Mouse (Mus musculus) mature B cell (primary cell): ENCODE results near the gene Prtn3.

Experiments used
- in situ Hi-C: fragments of 300-500 bp; cut with MboI; formaldehyde crosslinking; loops from 2 replicates; pipeline ENCODE4 v1.14.3; 2019

The Prtn3 gene

DNA sequence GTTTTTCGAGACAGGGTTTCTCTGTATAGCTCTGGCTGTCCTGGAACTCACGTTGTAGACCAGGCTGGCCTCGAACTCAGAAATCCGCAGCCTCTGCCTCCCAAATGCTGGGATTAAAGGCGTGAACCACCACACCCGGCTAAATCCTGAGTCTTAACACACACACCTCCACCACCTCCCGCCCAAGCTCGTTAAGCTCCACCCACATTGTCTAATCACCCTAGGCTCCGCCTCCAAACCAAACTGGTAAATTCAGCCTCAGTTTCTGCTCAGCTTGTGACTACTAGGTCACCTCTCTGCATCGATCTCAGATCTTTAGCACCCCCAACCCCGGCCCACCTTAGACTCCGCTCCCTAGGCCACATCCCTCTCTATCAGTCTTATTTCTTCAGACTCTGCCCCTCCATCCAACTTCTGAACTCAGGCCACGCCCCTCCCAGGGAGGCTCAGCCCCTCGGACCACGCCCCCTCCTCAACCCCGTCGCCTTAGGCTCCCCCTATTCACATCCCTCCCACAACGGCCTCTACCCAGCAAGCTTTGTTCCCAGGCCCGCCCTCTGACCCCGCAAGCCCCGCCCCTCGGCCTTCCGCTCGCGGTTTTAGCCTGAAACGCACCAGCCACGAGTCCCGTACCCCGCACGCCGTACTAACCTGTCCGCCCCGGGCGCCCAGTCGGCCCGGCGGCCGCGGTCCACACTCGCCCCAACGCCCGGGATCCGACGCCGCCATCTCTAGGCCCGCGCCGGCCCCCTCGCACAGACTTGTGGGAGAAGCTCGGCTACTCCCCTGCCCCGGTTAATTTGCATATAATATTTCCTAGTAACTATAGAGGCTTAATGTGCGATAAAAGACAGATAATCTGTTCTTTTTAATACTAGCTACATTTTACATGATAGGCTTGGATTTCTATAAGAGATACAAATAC is 34.2 kb downstream of the Prtn3 start, which contains the start of gene Med16:
Gene Med16, minus strand, starts transcription at position 757 of the 925 bp plus-strand sequence.
- in situ Hi-C loops, result no loop called here

DNA sequence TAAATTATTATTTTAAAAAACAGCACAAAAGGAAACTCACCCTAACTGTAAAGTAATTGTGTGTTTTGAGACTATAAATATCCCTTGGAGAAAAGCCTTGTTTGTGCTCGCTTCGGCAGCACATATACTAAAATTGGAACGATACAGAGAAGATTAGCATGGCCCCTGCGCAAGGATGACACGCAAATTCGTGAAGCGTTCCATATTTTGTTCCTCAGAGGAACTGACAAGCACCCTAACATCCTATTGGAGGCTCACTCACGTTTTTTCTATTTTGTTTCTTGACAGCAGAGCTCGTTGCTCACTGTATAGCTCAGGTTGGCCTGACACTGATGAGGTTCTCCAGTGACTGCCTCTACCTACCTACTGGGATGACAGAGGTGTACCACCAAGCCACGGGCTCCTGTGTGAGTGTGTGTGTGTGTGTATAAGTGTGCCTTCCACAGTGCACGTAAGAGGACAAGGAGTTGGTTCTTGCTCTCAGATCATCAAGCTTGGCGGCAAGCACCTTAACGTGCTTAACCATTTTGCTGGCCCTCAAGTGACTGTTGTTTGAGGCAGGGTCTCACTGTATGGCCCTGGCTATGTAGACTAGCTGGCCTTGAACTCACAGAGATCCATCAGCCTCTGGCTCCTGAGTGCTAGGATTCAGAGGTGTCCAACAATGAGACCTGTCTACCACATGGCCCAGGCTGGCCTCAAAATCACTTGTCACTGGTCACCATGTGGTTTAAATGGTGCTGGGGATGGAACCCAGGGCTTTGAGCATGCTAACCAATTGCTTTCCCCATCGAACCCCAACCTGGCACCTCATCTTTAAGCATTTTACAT is 35.0 kb downstream of the Prtn3 start:
- in situ Hi-C loops, result no loop called here

DNA sequence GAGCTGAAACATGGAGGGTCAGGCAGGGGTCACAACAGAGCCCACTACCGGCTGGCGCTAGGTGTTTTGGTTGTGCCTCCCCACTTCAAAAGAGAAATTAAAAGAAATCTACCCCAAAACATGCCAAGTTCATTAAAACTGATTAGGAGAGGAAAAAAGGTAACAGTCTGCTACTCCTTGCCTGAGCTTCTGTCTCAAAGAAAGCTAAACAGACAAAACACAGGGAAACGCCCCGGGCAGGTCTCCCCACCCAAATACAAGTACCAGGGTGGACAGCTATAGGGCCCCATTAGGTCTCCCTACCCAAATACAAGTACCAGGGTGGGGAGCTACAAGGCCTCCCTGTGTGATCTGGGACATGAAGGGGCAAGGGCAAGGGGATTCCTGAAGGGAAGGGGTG is 36.3 kb downstream of the Prtn3 start, which contains the start of gene Gm26602:
Gene Gm26602, plus strand, starts transcription at position 301 of the 400 bp plus-strand sequence.
- in situ Hi-C loops, result no loop called here

DNA sequence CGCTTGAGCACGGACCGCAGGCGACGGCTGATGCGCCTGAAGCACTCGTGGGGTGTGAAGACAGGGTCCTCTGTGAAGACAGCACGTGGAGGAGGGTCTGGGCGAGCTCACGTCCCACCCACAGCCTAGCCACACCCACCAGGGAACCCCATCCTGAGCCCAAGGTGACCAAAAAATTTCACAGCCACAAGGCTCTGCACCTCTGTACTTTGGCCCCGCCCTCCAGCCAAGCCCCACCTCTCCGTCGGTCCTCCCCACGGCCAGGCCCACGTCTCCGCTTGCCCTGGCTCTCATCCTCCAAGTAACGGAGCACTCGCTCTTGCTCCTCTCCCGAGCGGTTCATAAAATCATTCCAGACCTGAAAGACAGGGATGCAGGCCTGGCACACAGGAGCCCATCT is 38.1 kb downstream of the Prtn3 start:
- in situ Hi-C loops, result no loop called here

DNA sequence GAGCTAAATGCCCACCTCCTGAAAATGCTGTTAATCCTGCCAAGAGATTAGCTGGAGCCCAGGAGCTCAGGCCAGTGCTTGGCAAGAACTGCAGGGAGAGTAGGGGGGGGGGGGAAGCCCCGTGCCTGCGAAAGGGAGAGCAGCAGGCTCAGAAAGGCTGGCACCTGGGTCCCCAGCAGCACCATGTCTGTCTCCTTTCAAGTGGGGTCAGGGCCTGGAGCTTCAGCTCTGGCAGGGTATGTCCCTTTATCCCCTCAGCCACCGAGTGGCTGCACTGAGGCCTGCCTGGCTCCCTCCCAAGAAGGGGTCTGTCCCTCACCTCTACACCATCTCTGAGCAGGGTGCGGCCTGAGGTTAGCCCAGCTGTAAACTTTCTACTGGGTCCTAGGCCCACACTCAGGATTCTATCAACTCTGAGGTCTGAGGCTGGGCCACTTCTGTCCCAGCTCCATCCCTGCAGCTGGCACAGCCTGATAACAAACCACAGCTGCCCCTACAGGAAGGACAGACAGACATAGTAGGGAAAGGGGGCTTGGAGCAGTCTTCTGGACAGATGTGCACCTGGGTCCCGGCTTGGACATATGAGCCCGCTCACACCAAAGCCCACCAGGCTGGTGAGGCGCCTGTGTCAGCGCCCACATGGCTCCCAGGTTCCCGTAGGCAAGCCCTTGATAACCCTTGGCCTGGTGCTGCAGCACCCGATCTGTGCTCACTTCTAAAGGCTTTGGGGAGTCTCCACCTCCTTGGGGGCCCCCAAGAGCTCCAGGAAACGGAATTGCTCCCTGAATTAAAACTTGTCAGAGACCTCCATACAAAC is 40.1 kb downstream of the Prtn3 start:
- in situ Hi-C loops, result no loop called here

DNA sequence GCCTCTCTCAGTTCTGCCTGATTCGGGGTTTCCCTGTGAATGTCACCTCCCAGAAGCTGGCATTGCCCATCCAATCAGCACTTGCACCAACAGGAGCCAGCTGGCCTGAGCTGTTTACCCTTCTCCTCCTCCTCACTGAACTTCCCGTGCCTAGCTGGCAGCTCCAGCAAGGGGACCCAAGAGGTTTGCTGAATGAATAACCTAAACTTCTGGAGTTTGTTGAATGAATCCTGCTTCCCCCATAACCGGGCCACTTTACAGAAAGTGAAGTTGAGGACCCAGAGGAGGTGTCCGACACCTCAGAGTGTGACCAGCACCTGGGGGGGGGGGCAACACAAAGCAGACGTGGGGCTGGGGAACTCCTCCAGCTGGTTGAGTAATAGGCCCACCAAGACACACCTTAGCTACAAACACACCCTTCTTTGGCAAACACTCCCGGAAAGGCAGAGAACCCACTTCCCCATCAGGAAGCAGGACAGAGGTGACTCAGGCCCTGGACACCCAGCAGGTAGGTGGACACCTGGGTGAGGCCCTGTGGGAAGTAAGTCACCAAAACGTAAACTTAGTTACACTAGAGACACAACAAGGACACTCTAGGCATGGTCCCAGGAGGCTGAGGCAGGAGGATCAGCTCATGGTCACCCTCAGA is 40.8 kb downstream of the Prtn3 start:
- in situ Hi-C loops, result no loop called here

DNA sequence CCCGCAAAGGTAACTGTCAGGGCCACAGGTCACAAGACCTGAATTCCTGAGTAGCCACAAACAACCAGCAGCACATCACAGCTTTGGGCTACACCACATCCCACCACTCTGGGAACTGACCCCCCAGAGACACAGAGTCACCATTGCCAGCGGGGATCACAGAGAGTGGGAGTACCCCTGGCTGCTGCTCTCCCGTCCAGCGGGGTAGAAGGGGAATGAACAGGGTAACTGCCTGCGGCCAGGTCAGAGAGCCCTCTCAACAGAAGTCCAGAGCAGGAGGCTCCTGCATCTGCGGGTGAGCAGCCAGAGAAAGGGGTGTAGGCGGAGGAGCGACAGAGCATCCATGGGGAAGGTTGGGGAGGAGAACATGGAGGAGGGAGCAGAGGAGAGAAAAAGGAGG is 41.8 kb downstream of the Prtn3 start:
- in situ Hi-C loops, result no loop called here

DNA sequence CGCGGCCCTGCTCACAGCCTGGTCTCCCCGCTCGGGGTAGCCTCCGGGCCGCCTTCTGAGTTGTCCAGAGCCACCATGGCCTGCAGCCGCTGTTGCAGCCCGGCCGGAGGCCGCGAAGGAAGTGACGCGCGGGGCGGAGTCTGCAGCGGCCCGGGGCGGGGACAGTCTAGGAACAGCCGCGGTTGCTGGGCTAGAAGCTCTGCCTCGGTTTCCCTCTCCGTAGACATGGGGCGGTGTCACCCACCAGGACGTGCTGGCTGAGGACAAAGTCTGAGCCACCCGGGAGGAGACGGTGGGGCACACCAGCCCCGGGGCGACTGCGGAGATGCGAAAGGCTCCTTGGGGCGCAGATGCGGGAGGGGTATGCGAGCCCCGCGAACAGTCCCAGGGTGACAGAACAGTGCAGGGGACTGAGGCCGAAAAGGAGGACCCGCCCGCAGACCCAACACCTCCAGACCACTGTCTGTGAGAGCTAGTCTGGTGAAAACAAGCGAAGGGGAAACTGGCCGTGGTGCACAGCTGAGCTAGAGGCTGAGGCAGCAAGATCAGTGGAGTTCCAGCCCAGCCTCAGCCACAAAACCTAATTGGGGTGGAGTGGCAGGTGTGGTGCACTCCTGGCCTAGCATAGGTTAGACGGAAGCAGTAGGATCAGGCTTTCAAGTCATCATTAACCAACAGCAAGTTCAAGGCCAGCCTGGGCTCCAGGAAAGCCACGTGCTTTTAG is 42.7 kb downstream of the Prtn3 start, which contains the start of gene Kiss1r:
Gene Kiss1r, plus strand, starts transcription at position 164 of the 724 bp plus-strand sequence.
- in situ Hi-C loops, result no loop called here

DNA sequence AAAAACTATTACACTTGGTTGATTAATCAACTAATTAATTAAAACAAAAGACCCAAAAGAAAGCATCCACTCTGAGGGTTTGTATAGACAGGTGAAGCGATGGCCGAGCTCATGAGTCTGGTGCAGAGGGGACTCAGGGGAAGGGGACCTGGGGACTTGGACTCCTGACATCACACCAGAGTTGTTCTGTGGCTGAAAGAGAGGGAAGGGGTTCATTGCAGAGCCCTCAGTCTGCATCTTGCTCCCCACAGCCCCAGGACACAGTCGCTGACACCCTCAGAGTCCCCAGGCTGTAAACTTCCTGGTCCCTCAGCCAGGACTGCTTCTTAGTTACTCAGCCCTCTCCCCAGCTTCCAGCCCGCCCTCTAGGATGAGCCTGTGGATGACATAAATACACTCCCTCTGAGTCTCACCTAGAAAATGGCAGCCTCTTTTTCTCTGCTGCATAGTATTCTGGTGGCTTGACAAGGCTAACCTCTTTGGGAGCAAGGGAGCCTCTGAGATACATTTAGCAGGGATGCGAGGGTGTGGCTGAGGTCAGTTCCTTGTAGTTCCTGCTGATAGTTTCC is 43.3 kb downstream of the Prtn3 start:
- in situ Hi-C loops, result no loop called here

DNA sequence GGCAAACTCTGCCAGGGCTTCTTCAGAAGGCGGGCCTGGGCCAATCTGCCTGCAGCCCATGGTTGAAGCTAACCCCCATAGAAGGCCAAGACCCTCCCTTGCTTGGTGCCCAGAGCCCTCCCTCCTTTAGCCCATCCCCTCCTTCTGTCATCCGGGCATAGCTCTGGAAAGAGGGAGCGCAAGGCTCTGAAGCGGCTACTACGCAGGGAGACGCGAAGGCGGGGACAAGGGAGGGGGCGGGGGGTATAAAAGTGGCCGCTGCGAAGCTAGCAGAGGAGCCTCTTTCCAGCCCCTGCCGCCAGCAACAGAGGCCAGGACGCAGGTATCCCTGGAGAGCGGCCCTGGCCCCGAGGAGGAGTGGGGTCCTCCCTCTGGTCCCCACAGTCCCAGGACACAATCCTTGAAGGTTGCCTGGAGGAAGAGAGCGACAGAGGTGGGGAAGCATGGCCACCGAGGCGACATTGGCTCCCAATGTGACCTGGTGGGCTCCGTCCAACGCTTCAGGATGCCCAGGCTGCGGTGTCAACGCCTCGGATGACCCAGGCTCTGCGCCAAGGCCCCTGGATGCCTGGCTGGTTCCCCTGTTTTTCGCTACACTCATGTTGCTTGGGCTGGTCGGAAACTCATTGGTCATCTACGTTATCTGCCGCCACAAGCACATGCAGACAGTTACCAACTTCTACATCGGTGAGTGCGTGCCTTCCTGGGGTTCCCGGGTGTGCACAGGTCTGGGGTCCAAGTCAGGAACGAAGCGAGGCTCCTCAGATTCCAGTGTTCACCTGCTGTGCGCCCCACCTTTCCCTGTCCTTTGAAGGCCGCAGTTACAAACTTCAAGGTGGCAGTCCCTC is 44.2 kb downstream of the Prtn3 start:
- in situ Hi-C loops, result no loop called here

DNA sequence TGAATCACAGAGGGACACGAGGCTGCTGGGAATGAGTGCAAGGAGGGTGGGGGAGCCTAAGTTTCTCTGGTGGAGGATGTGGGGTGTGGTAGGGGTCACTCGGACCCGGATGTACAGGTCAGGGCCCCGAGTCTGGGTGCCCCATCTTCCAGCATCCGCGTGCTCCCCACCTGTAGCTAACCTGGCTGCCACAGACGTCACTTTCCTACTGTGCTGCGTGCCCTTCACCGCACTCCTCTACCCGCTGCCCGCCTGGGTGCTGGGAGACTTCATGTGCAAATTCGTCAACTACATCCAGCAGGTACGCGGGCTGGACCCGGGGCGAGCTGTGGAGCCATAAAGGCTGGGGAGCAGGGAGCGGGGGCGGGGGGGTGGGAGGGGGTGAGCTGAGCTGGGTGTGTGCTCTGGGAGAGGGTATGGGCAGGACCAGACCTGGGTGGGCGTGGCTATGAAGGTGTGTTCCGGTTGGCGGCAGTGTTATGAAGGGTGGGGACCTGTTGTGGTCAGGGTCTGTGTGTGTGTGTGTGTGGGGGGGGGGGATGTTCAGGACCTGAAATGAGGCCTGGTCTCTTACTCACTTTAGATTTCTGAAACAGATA is 45.1 kb downstream of the Prtn3 start:
- in situ Hi-C loops, result no loop called here

DNA sequence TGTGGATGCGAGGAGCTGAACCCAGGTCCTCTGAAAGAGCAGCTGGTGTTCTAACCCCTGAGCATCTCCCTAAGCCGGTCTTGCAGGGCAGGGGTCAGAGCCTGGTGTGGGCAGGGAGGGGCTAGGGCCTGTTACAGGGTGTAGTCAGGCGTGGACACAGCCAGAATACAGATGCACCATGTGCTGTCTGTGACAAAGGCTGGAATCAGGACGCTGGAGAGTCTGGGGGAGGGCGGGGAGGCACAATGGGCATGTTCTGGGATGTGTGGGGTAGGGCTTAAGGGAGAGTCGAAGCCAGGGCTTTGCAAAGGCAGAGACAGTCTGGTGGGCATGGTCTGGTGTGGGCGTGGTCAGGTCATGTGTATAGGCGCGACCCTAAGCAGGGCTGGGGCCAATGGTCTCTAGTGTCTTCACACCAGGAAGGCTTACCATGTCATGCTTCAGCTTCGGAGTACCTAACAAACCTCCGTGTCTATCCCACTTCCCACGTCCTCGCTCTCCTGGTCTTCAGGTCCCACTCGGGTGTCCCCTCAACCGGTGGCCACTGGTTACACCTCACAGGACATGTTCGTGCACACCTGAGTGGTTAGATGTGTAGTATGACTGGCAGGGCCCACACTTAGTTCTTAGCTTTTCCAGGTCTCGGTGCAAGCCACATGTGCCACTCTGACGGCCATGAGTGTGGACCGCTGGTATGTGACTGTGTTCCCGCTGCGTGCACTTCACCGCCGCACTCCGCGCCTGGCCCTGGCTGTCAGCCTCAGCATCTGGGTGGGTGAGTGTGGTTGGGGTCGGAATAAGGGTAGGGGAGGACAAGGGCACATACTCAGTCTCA is 46.0 kb downstream of the Prtn3 start:
- in situ Hi-C loops, result loop anchor here (5.0 to 10.0 kb wide), 2 partner anchors 37 to 85 kb away; no protein-coding TSS in a partner anchor

DNA sequence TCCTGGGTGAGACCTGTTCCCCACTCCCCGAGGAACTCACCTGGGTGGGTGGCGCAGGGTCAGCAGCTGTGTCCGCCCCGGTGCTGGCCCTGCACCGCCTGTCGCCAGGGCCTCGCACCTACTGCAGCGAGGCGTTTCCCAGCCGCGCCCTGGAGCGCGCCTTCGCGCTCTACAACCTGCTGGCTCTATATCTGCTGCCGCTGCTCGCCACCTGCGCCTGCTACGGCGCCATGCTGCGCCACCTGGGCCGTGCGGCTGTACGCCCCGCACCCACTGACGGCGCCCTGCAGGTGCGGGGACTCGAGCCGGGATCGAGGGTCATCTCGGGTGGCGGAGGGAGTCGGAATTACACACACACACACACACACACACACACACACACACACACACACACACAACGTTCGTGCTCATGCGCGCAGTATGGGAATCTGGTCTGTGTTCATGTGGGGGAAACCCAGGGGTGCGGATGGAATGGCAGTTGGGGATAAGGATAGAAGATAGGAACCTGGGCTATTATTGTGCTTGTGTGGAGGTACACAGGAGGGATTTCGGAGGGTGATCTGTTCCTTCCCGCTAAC is 46.8 kb downstream of the Prtn3 start, which contains the start of gene R3hdm4:
Gene R3hdm4, minus strand, starts transcription at position 251 of the 578 bp plus-strand sequence.
- in situ Hi-C loops, result loop anchor here (5.0 to 10.0 kb wide), 2 partner anchors 36 to 86 kb away; no protein-coding TSS in a partner anchor

DNA sequence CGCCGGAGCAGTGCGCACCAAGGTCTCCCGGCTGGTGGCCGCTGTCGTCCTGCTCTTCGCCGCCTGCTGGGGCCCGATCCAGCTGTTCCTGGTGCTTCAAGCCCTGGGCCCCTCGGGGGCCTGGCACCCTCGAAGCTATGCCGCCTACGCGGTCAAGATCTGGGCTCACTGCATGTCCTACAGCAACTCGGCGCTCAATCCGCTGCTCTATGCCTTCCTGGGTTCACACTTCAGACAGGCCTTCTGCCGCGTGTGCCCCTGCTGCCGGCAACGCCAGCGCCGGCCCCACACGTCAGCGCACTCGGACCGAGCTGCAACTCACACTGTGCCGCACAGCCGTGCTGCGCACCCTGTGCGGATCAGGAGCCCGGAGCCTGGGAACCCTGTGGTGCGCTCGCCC is 47.3 kb downstream of the Prtn3 start:
- in situ Hi-C loops, result loop anchor here (5.0 to 10.0 kb wide), 2 partner anchors 36 to 87 kb away; no protein-coding TSS in a partner anchor

DNA sequence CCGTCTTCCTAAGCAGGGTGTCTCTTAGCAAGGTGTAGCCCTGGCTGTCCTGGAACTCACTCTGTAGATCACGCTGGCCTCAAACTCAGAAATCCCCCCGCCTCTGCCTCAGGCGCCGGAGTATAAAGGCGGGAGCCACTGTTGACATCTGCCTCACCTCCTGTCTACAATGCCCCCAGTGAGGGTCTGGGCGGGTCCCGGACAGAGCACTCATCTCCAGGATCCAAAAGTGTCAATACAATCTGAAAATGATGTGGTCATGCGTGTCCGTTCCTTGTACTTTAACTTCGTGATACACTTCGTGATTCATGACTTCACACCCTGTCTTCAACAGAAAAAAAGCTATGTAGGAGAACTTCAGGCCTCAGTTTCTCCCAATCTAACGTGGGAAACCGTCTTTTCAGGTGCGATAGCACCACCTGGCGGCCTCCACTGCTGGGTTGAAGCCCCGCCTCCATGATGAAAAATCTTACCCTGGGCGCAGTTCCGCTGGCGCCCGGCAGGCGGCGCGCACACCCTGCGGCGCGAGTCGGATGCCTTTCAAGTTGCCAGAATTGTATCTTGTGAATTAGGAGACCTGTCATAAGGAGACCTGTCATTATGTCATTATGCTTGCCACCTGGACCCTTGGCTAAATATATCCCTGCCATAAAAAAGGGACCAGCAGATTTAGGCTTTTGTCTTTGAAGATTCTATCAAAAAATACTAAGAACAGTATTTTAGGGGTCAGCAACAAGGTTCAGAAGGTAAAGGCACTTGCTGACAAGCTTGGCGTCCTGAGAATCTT is 50.9 kb downstream of the Prtn3 start:
- in situ Hi-C loops, result loop anchor here (5.0 to 10.0 kb wide), 2 partner anchors 32 to 90 kb away; no protein-coding TSS in a partner anchor
